7 mouse cellular contexts compared by ENCODE assay signal in the genomic region with DNA sequence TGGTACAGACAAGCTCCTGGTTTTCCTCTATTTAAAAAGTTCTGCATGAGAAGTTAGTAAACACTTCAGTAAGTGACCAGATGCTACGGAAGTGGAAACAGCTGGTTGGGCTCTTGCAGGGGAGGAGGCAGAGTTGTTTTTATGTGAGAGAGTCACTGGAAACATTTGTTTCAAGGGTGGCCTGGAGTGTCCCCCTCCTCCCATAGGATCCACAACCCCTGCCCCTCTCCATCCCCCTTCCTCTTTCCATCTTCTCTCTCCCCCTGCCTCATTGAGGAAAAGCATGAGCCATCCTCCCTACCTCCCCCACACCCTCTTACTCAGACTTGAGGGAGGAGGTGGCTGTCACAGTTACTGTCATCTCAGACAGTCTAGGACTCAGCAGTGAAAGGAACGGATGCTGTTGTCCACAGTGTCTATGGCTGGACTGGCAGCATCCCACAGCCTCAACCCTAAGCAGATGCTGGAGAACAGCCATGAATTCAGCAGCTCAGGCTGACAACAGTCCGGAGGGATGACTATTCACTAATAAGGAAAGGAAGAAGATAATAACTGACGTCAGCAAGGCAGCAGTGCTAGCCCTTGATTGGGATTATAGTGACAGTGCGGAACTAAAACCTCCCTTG.
DNase-seq lines count a peak whose midpoint lies in the region.

No protein-coding gene starts in this region.

- DNase-seq in urinary bladder, adult 18-20 months (ENCODE audit: low spot score in 2 of 2), result peak; percentile 8 to 9
- DNase-seq in urinary bladder, postnatal 4 days (ENCODE audit: low spot score in 2 of 2), result no peak
- DNase-seq in heart, adult 18-20 months, result peak; percentile 70 to 79
- peak; percentile 48 for DNase-seq in kidney, adult 9 months
- DNase-seq in mesoderm, embryonic 11.5 days (ENCODE audit: low read depth, low spot score), result peak; percentile 33
- no peak for DNase-seq in left cerebral cortex, adult 9 months (ENCODE audit: low spot score in 2 of 2)
- no peak for DNase-seq in frontal cortex, postnatal 10 days (ENCODE audit: low spot score in 2 of 2)

Comparison
In these comparisons a context has a peak if more than half of its experiments do, and no peak if none do; other contexts are left out.
1. DNase-seq: peak in urinary bladder, adult 18-20 months (2 of 2), heart, adult 18-20 months (2 of 2), kidney, adult 9 months (single experiment) and mesoderm, embryonic 11.5 days (single experiment); none in urinary bladder, postnatal 4 days (0 of 2), left cerebral cortex, adult 9 months (0 of 2) and frontal cortex, postnatal 10 days (0 of 2).